Mouse (Mus musculus): ENCODE measurements around the gene Defb7.

The Defb7 gene

GRCm38 (mm10) chr8:19494797-19495196 is at the start of gene Defb7:
TSS of gene Defb7 (plus strand) at chr8:19495097.
- DNase-seq (ENCODE audit: low spot score in 2 of 2): no peak

GRCm38 (mm10) chr8:19446378-19446777 is 48.5 kb upstream of the Defb7 start:
- DNase-seq (ENCODE audit: low spot score in 2 of 2): no peak

- DNase-seq (ENCODE audit: low spot score in 2 of 2): no peak
Measured at GRCm38 (mm10) chr8:19461355-19461754, 33.5 kb upstream of the Defb7 start.

GRCm38 (mm10) chr8:19469026-19469425 is 25.9 kb upstream of the Defb7 start:
- DNase-seq (ENCODE audit: low spot score in 2 of 2): no peak

- DNase-seq (ENCODE audit: low spot score in 2 of 2): no peak
Measured at GRCm38 (mm10) chr8:19500524-19500923, 5.6 kb downstream of the Defb7 start.

- DNase-seq (ENCODE audit: low spot score in 2 of 2): no peak
Measured at GRCm38 (mm10) chr8:19535195-19535829, 40.4 kb downstream of the Defb7 start.

- no peak for DNase-seq (ENCODE audit: low spot score in 2 of 2)
Measured at GRCm38 (mm10) chr8:19540376-19540775, 45.5 kb downstream of the Defb7 start.
